ENCODE assay signal across 12 mouse cellular contexts in genomic region chr2:178494066-178494465, GRCm38 (mm10).
DNase-seq lines count a peak whose midpoint lies in the region; ATAC-seq and TF ChIP-seq lines count a peak whose summit lies in the region.
"Had no signal": no experiment of that assay in that cellular context is flagged by ENCODE, and none has a peak within 500 bp of the region (broad histone marks: within the 10 kb centered on the region; RNA-seq: fewer than 3 reads in every experiment).

No protein-coding gene starts in this region.

- DNase-seq in layer of hippocampus, adult 2 months (ENCODE audit: low spot score in 2 of 2), result no peak
- no peak for DNase-seq in layer of hippocampus, postnatal 14 days (ENCODE audit: low spot score in 2 of 2)
- DNase-seq in embryonic facial prominence, embryonic 11.5 days (ENCODE audit: low spot score), result peak; percentile 14
- peak; percentile 80 to 86 for DNase-seq in kidney, postnatal 36 days
- no peak for DNase-seq in left cerebral cortex, adult 8-10 months (ENCODE audit: low spot score in 2 of 2)
- DNase-seq in T-cell, adult 2 months (ENCODE audit: low spot score), result no peak
- DNase-seq in right cerebral cortex, adult 2 months (ENCODE audit: low spot score in 2 of 2), result no peak
- DNase-seq: cerebellum, postnatal 25 days had no signal

- H3K36me3 ChIP-seq in embryonic facial prominence, embryonic 11.5 days (replicated peaks; ENCODE audit: control insufficient read depth, insufficient read depth, low read depth, low read length), result no peaks in the 10 kb centered on the region
- H3K36me3 ChIP-seq in heart, embryonic 15.5 days, result no peaks in the 10 kb centered on the region
- H3K36me3 ChIP-seq: forebrain, embryonic 15.5 days; neural tube, embryonic 13.5 days; stomach, embryonic 15.5 days had no signal

- H3K4me1 ChIP-seq in embryonic facial prominence, embryonic 11.5 days (ENCODE audit: control insufficient read depth, insufficient read depth, low read length), result no peaks in the 10 kb centered on the region
- H3K4me1 ChIP-seq in heart, embryonic 15.5 days (replicated peaks), result peaks cover 22% of the 10 kb centered on the region
- H3K4me1 ChIP-seq: stomach, embryonic 15.5 days had no signal

- H3K4me3 ChIP-seq in layer of hippocampus, adult 2 months, result no peak overlapping the region
- H3K4me3 ChIP-seq in embryonic facial prominence, embryonic 11.5 days (ENCODE audit: low read depth, low read length), result no peak overlapping the region
- no peak overlapping the region for H3K4me3 ChIP-seq in heart, embryonic 15.5 days
- H3K4me3 ChIP-seq: forebrain, embryonic 15.5 days; neural tube, embryonic 13.5 days; stomach, embryonic 15.5 days had no signal

- 43% methylated on average over 11 of the region's 11 CpGs for WGBS in embryonic facial prominence, embryonic 11.5 days
- 32% methylated on average over 11 of the region's 11 CpGs for WGBS in heart, embryonic 15.5 days

- no peak overlapping the region for H3K4me2 ChIP-seq in embryonic facial prominence, embryonic 11.5 days (ENCODE audit: low read depth, low read length)
- no peak overlapping the region for H3K4me2 ChIP-seq in heart, embryonic 15.5 days
- H3K4me2 ChIP-seq: forebrain, embryonic 15.5 days; neural tube, embryonic 13.5 days; stomach, embryonic 15.5 days had no signal

- no peak for TF ChIP-seq CTCF in layer of hippocampus, adult 2 months (conservative IDR thresholded peaks at IDR 0.05)

- no peak overlapping the region for H3K9ac ChIP-seq in embryonic facial prominence, embryonic 11.5 days (replicated peaks; ENCODE audit: low read length)
- peak overlapping the region; percentile 12; the same call in 1 of the 2 replicates for H3K9ac ChIP-seq in heart, embryonic 15.5 days
- H3K9ac ChIP-seq: forebrain, embryonic 15.5 days; neural tube, embryonic 13.5 days; stomach, embryonic 15.5 days had no signal

- ATAC-seq in embryonic facial prominence, embryonic 11.5 days (replicated peaks; ENCODE audit: insufficient number of reproducible peaks, low FRiP score, low TSS enrichment, low read depth), result no peak
- ATAC-seq in heart, embryonic 15.5 days (replicated peaks; ENCODE audit: insufficient number of reproducible peaks, insufficient read depth, low FRiP score, low read depth), result peak; percentile 75
- ATAC-seq: forebrain, embryonic 15.5 days had no signal

- no peaks in the 10 kb centered on the region for H3K27me3 ChIP-seq in embryonic facial prominence, embryonic 11.5 days (ENCODE audit: control insufficient read depth, insufficient read depth, low read length)
- H3K27me3 ChIP-seq in heart, embryonic 15.5 days, result no peaks in the 10 kb centered on the region
- H3K27me3 ChIP-seq: forebrain, embryonic 15.5 days; neural tube, embryonic 13.5 days; stomach, embryonic 15.5 days had no signal

- no peaks in the 10 kb centered on the region for H3K9me3 ChIP-seq in embryonic facial prominence, embryonic 11.5 days (replicated peaks; ENCODE audit: control insufficient read depth, low read length)
- no peaks in the 10 kb centered on the region for H3K9me3 ChIP-seq in heart, embryonic 15.5 days (replicated peaks)
- H3K9me3 ChIP-seq: forebrain, embryonic 15.5 days; neural tube, embryonic 13.5 days; stomach, embryonic 15.5 days had no signal

- H3K27ac ChIP-seq in layer of hippocampus, adult 2 months, result 0 out of 2 replicates have a peak overlapping the region, but pooled peaks have one; percentile 7
- no peak overlapping the region for H3K27ac ChIP-seq in embryonic facial prominence, embryonic 11.5 days (replicated peaks; ENCODE audit: low read depth, low read length)
- H3K27ac ChIP-seq in heart, embryonic 15.5 days, result peak overlapping the region; percentile 93
- H3K27ac ChIP-seq: forebrain, embryonic 15.5 days; neural tube, embryonic 13.5 days; stomach, embryonic 15.5 days had no signal

Comparison
In these comparisons a context has a peak if more than half of its experiments do, and no peak if none do; other contexts are left out.
1. DNase-seq: peak in embryonic facial prominence, embryonic 11.5 days (single experiment) and kidney, postnatal 36 days (2 of 2); none in layer of hippocampus, adult 2 months (0 of 2), layer of hippocampus, postnatal 14 days (0 of 2), left cerebral cortex, adult 8-10 months (0 of 2), T-cell, adult 2 months (single experiment) and right cerebral cortex, adult 2 months (0 of 2).